Mouse (Mus musculus) yolk sac, embryonic 10.5 days (tissue): ENCODE results near the gene Tmem139.

ENCODE experiments used
- DNase-seq: peaks from one replicate; pipeline ENCODE4 v3.0.0-alpha.2; 2017; ENCODE audit warnings: low spot score

Gene Tmem139

DNA sequence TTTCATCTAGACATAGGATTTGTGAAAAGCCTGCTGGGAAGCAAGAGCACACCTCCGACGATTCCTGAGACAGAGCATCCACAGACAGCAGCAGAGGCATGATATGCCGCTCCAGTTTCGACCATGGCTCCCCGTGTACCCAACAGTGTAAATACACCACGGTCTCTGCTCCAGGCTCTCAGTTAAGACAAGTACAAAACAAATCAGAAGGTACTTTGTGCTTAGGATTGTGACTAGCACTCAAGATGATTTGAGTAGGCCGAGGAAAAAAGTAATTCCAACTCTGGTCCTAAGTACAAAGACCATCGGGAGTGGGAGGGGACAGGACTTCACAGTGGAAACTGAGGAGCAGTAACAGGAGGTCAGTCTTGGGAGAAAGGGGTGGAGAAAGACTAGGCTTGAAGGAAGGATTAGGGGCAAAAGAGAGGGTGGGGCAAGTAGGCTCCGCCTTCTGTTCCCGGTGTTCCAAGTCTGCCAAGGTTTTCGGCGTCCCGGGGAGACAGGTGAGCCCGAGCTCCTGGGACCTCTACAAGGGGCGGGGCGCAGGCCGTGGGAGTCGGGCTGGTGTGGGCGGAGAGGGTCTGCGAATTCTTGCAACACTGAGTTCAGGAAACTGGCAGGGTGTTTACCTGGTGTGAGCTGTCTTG lies at the start of gene Tmem139:
Gene Tmem139 (plus strand): TSS at position 447 of the 647 bp plus-strand sequence.
- DNase-seq: peak; percentile 53

DNA sequence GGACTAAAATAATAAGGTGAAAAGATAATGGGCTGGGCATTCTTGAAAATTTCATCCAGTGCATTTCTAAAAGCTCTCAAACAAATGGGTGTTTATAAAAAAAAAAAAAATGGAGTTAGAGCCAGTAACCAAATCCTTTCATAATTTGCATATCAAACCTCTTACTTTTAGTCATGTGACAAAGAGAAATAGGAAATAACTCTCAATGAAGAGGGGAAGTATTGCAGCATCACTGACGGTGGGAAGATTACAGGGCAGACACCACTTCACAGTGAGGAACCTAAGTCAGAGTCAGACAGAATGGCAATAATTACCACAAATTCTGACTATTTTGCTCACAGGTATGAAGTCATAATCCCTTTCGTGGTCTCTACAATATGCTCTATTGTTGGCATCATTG lies 46.7 kb upstream of the Tmem139 start, which contains the start of gene Tas2r144:
Gene Tas2r144 (plus strand): TSS at position 301 of the 400 bp plus-strand sequence.
- no peak for DNase-seq

DNA sequence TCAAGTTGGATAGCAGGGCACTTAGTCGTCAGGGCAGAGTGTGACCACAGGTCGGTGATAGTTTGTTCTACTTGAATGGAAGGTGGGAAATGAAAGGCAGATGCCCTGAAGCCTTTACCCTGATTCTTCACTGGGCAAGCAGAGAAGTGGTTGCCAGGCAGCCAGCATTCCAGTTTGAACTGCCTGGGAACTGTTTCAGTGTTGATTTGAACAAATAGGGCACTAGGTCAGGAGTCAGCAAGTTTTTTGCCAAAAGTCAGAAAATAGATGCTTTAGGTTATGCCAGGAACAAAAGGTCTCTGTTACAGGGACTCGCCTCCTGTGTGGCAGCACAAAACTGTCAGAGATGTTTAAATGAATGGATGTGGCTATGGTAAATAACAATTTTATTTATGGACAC lies 39.5 kb upstream of the Tmem139 start:
- no peak for DNase-seq

DNA sequence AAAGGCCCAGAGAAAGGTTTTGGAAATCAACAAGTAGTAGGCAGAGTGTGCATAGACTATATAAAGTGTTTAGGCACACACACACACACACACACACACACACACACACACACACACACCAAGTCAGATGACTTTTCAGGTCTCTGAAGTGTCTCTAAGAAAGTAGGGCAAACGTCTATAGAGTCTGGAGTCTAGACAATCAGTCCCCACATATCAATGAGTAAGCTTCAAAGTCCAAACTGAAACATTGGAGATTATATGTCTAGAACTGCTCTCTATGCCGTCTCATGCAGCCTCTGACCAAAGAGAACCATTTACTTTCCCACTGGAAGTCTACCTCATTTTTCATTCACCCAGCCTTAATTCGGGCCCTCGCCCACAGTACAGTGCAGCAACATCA lies 36.7 kb upstream of the Tmem139 start:
- DNase-seq: no peak

DNA sequence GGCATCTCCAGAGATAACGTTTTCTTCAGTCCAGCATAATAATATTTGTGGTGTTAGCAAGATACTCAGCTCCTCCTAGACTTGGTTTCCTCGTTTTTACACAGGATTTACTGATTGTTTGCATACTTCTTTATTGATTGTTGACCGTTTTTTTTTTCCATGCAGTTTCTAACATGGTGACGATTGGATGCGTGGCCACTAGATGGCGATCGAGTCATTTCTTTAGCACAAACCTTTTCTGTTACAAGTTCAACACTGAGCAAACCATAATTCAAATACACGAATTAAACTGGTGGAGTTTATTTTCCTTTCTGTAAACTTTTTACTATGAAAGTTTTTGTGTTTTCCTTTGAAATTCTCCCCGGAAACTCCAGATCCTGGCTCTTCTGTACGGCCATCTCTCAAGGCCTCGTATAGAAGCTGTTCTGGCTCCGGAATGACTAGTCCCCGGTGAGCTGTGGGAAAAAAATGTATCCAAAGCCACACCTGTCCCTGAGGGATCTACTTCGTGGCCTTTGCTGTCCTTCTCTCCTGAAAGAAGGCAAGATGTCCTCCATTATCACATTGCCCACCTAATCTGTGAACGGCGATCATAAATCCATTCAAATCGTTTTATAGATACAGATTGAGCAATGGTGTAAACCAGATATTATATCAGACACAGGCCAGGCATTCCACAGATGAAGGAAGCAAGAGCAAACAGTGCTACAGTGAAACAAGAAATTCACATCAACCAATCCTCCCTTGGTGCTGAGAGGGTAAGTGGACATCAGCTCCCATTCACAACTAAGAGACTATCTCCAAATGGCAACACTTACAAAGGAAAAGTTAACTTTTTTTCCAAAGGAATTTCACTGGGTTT lies 34.3 kb upstream of the Tmem139 start:
- DNase-seq: peak; percentile 28

DNA sequence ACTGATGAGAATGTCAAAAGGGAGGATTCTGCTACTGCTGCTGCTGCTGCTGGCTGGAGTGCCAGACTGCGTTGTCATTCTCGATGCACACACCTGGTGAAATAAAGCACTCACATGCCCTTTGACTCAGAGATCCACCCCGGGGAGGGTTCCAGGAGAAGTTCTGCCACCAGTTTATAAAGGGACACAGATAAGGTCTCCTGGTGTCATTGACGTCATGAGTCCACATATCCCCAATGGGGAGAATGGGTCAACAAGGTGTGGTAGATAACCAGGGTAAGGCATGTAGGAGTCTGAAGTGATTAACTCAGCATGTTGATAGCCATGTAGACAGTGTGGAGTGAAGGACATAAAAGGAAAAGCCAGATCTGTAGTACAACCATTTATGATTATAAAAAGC lies 32.2 kb upstream of the Tmem139 start:
- DNase-seq: no peak

DNA sequence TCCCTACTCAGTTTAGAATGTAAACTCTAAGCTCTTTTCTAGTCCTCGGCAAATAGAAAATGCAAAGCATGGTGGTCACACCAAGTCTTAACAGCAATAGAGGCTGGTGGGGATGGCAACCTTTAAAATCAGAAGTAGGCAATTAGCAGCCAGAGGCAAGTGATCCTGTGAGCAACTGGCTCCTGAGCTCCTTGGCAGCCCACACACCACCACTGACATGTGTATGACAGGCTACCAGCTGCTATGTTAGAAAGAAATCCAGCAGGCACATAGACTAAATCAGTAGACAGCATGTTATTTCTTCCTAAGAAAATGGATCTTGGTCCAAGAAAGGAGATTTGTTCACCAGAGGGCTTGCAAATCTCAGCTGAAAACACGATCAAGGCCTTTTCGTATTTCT lies 30.6 kb upstream of the Tmem139 start:
- no peak for DNase-seq

DNA sequence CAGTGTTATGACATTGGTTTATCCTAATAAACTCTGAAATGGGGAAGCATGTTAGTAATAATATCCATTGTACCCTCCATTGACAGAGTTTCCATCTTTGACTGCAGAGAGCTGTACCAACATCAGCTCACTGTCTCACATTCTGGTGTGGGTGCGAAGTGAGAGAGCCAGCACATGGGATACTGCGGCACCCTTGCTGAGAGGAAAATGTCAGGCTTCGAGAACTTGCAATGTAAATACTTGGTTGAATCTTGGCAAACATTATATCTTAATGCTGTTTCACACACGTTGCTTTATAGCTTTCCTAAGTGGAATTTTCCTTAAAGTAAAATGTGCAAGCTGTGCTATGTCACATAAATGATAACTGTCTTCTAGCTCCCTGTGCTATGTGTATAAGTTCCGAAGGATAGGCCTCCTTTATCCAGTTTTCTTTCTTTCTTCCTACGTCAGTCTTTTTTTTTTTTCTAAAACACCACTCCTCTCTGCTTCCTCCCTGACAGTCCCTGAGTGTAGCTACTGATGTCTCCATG lies 24.4 kb upstream of the Tmem139 start:
- DNase-seq: no peak

DNA sequence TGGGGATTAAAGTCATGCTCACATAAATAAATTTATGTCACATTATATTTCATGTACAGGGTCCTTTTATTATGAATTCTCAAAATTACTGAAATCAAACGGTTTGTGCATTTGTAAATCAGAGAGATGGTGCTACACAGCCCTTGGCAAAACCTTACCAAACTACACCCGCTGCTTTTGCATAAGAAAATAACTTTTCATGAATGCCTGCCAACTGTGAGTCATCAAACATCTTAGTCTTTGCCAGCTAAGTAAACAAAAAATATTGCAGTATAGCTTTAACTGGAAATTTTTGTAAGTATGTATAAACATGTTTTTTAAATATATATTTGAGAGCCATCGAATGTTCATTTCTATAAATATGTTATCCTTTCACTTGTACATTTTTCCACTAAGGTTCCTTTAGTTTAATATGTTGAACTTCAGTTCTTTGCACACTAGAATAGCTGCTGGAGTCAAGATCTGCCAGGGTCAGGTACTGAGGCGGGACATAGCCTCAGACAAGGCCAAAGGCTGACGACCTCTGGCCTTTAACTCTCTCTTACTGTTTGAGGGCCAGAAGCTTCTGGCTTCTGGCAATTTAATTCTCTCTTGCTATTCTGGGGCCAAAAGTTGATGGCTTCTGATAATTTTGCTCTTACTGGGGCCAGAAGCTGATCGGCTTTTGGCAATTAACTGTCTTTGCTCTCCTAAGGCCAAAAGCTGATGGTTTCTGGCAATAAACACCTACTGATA lies 20.3 kb upstream of the Tmem139 start:
- DNase-seq: no peak

DNA sequence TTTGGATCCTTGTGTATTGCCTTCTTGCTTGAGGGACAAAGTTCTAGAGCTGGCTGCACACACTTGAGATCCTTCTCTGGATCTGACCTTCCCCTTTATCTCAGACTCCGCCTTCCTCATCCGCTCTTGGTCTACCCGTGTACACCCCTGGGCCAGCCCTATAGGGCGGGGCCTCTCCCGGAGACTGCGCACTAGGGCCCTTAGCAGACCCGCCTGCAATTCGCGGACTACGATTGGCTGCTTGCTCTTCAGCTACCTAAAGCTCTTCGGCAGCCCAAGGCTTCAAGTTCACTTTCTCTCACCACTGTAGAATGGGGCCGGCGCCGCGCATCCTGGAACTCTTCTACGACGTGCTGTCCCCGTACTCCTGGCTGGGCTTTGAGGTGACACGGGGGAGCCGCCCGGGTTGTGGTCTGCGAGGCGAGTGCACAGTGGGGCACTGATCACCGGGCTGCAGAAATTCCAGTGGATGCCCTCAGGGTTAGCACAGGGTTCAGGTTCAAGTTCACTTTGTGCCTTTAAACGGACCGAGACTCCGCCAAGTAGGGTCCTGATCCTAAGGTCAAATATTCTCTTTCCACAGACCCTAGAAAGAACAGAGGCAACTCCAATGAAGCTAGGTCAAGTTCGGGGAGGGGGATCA lies 15.9 kb upstream of the Tmem139 start, which contains the start of gene Gstk1:
Gene Gstk1 (plus strand): TSS at position 225 of the 643 bp plus-strand sequence.
- peak; percentile 83 for DNase-seq

DNA sequence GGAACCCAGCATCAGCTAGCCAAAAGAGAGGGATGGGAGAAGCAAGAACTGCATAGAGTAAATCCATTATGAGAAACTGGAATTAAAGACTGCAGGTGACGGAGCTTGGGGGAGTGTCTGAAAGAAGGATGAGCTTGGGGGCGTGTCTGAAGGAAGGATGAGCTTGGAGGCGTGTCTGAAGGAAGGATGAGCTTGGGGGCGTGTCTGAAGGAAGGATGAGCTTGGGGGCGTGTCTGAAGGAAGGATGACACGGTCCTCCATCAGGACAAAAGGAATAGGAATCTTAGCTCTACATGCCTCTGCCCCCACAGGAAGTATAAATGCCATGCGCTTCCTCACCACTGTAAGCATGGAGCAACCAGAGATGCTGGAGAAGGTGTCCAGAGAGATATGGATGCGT lies 14.6 kb upstream of the Tmem139 start:
- no peak for DNase-seq

DNA sequence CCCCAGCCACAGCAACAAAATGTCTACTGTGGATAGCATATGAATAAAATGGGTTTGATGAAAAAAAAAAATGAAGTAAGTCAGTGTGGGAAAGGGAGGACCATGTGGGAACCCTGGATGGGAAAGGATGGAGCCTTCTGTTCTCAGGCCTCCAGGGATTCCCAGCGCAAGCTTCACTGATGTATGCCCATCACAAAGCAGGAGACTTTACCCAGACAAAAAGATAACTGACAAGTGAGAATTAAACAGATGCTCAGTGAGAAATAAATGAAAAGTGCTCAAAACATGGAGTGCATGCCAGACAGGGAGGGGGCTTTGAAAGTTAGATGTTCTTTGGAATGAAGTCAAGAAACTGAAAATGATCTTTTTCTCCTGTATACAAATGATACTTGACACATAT lies 13.8 kb upstream of the Tmem139 start:
- no peak for DNase-seq

DNA sequence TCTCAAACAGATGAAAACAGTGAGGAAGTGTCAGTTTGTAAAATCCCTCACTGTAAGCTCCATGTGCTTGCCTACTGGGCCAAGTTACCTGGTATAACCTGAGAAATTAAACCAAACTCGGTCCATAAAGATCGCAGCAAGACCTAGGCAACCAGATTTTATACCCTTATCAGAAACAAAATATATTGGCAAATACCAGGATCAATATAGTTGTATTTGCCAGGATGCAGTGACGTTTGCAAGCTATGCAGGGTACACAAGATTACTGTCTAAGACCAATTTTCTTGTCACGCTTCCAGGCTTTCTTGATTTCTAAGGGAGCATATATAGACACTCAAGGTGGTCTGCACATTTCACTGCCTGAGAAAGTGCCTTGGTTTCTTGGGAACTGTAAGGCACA lies 10.0 kb upstream of the Tmem139 start:
- DNase-seq: no peak

DNA sequence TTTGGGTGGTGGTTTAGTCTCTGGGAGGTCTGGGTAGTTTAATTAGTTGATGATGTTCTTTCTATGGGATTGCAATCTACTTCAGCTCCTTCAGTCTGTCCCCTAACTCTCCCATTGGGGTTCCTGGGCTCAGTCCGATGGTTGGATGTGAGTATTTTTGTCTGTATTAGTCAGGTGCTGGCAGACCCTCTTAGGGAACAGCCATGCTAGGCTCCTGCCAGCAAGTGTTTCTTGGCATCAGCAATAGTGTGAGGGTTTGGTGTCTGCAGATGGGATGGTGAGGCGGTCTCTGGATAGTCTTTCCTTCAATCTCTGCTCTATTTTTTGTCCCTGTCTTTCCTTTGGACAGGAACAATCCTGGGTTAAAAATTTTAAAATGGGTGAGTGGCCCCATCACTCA lies 8.7 kb upstream of the Tmem139 start:
- DNase-seq: no peak

DNA sequence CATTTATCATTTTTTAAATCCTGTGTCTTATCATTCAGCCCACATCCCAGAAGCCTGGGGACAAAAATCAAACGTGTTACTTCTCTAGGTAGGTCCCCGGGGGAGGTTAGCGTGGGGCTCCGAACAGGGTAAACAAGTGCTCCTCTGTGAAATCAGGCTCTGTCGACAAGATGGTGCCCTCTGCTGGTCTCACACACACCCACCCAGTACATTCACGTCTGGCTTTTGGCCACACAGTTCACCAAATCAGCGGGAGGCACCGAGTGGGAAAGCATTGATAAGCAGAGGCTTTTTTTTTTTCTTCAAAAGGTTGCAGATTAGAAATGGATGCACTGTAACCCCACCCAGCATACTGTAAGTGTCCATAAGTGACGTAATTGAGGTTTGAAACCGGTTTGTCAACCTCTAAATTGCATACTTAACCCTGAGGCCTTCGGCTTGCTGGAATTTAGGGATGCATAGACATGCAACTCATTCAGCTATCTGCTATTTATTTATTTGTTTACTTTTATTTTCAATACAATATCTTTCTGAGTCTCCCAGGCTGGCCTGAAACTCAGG lies 4.4 kb upstream of the Tmem139 start:
- DNase-seq: peak; percentile 18

DNA sequence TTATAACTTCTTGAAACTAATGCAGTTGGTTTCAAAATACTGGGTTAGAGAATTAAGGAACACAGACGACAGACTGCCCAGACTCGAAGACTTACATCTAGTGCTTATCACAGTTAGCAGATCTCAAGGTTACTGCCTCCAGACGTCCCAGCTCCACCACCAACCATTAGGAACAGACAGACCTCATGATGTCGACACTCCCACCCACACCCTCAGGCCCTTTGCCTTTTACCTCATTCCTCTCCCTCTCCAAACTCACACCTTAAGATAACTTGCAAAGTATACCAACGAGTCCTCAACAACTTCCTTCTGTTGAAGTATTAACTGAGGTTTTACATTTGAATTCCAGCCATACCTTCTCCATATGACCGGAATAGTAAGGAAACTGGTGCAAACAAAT lies 1.3 kb upstream of the Tmem139 start:
- no peak for DNase-seq

DNA sequence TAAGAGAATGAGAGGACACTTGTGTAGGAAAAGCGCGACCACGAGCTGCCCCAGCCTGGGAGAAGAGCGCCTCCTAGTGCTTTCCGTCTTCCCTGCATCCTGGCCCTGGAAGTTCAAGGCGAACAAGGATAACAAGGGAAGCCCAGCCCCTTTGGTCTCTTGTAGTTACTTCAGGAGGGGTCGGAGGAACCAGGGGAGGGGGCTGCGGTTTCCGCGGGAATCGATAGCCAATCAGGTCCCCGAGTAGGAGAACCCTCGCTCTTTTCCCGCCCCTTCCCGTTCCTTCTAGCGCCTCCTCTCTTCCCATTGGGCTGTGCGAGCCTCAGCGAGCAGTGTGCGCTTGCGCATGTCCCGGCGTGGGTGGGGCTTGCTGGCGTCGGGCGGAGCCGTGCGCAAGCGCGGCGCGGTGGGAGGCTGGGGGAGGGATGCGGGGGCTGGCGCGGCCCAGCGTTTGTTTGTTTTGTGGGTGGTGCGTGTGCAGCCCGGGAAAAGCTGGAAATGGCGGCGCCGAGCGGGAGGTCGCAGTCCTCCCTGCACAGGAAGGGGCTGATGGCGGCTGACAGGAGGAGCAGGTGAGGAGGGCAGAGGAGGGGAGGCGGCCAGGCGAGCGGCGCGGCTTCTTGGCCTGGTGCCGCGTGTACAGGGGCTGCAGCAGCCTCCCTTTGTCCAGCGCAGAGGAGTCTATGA lies 3.0 kb downstream of the Tmem139 start, which contains the start of gene Casp2:
Gene Casp2 (plus strand): TSS at position 360 of the 687 bp plus-strand sequence.
- peak; percentile 99 for DNase-seq

DNA sequence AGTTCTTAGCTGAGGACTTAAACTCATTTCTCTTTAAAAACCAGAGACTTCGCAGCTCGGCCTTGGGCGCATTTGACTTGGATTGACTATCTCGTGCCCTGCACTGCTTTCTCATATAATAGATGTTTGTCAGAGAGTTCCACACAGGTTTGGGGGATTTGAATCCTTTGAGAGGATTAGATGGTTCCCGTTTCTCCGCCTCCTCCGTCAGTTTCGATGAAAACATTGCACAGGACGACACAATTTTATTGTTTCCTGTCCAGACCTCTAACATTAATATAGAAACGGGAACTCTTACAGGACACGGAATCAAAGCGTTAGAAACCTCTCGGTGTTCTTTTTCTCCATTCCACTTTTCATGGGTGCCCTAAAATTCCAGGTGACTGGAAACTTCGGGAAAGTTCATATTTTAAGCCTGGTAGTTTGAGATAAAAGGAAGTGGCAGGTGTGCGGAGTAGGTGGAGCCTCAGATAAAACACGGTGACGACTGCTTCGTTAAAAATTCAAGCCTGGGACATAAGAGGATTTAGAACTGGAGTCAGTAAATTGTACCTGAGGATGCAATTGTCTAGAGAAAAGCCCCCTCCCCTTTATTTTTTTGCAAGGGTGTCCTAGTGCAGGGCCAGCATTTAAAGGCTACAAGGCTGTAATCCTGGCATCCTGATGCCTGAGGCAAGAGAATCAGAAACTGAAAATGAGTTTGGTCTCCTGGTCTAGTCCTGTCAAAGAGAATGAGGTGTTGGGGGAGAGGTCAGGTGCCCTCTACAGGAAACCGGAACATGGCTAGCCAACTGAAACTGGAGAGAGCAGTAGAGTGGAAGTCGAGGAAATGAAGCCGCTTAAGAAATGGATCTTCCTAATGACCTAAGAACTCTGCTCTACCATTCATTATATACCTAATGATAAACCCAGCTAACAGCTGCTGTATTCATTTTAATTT lies 3.9 kb downstream of the Tmem139 start:
- DNase-seq: peak; percentile 26

DNA sequence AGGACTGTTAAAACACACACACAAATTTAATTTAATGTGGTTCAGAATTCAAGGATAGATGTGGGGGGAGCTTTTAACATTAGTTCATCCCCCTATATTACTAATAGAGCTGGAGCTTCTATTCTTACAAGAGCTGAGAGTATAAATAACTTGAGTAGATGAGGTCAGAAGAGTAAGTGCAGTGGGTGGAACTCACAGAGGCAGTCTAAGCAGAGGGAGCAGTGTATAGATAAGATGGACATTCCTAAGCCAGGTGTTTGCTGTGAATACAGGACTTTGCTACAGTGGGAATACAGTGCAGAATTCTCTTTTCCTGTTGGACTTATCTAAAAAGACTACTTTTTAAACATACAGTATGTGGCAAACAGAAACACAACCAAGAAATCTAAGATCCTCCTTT lies 9.0 kb downstream of the Tmem139 start:
- no peak for DNase-seq

DNA sequence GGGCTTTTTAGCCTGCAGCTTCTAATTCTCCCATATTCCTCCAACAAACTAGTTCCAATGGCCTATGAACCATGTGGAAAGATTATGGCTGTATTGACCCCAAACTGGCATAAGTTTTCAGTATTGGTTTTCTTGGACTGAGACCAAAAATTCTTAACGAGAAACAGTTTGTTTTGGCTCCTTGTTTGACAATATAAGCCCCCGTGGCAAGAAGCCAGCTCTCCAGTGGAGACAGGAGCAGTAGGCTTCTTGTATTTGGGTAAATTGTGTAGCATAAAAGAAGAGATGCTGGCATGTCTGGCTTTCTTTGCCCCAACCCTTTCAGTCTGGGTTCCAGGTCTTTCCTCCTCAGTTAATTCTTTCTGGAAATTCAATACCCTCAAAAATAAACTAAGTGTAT lies 14.4 kb downstream of the Tmem139 start:
- no peak for DNase-seq
